Mouse (Mus musculus): ENCODE results near the gene Smim12. TPM values are rescaled to one million over a fixed set of nuclear protein-coding genes. Genes with fewer than 3 reads are reported as not detected.

Smim12 gene
- 29.1 and 33.0 TPM in 2 replicates for polyA plus RNA-seq (2015; fragmentation: Nextera tagmentation; extraction: Ambion mirVana)

GRCm38 (mm10) chr4:127243552-127243951, at the start of gene Smim12:
Gene Smim12, plus strand, starts transcription at chr4:127243784.
- WGBS (ENCODE audit: insufficient replicate concordance) = 0% methylated on average over 29 of the region's 29 CpGs
- Histone ChIP-seq H3K9me3 (replicated peaks) (no peaks in the 10 kb centered on the region), H3K9ac (peak within 1 kb of the TSS; percentile 93), H3K27ac (peak within 1 kb of the TSS; percentile 36; the same call in 1 of the 2 replicates), H3K27me3 (peaks cover 13% of the 10 kb centered on the region), H3K4me1 (replicated peaks) (peaks cover 19% of the 10 kb centered on the region), H3K36me3 (peaks cover 18% of the 10 kb centered on the region), H3K4me2 (peak within 1 kb of the TSS; percentile 87), H3K4me3 (replicated peaks) (peak within 1 kb of the TSS; percentile 90)
- ATAC-seq (ENCODE audit: low read depth) (peak; percentile 99), DNase-seq (peak; percentile 96)

- H3K4me3 ChIP-seq (replicated peaks) = no peak overlapping the region
- WGBS (ENCODE audit: insufficient replicate concordance) = 80% methylated on average over 25 of the region's 25 CpGs
- H3K4me2 ChIP-seq = no peak overlapping the region
- no peak overlapping the region for H3K27ac ChIP-seq
- no peaks in the 10 kb centered on the region for H3K36me3 ChIP-seq
- no peak for DNase-seq
- H3K4me1 ChIP-seq (replicated peaks) = no peaks in the 10 kb centered on the region
- H3K9me3 ChIP-seq (replicated peaks) = no peaks in the 10 kb centered on the region
- H3K27me3 ChIP-seq = no peaks in the 10 kb centered on the region
- no peak overlapping the region for H3K9ac ChIP-seq
- no peak for ATAC-seq (ENCODE audit: low read depth)
Observed at GRCm38 (mm10) chr4:127194477-127195269, 48.9 kb upstream of the Smim12 start.

- WGBS (ENCODE audit: insufficient replicate concordance) = 39% methylated on average over 6 of the region's 6 CpGs
- no peak overlapping the region for H3K27ac ChIP-seq
Observed at GRCm38 (mm10) chr4:127198609-127199008, 45.0 kb upstream of the Smim12 start.

GRCm38 (mm10) chr4:127199406-127199805, 44.2 kb upstream of the Smim12 start:
- no peaks in the 10 kb centered on the region for H3K4me1 ChIP-seq (replicated peaks)
- DNase-seq (no peak), ATAC-seq (ENCODE audit: low read depth) (no peak)
- H3K9me3 ChIP-seq (replicated peaks) = no peaks in the 10 kb centered on the region
- H3K27me3 ChIP-seq = no peaks in the 10 kb centered on the region
- no peak overlapping the region for H3K4me2 ChIP-seq
- 52% methylated on average over 12 of the region's 12 CpGs for WGBS (ENCODE audit: insufficient replicate concordance)
- H3K36me3 ChIP-seq = no peaks in the 10 kb centered on the region
- H3K4me3 ChIP-seq (replicated peaks) = no peak overlapping the region
- H3K27ac ChIP-seq = no peak overlapping the region
- no peak overlapping the region for H3K9ac ChIP-seq

More at GRCm38 (mm10) chr4:127198609-127199008, 45.0 kb upstream of the Smim12 start:
- H3K4me3 ChIP-seq (replicated peaks) = no peak overlapping the region
- no peaks in the 10 kb centered on the region for H3K4me1 ChIP-seq (replicated peaks)
- no peaks in the 10 kb centered on the region for H3K36me3 ChIP-seq
- no peaks in the 10 kb centered on the region for H3K9me3 ChIP-seq (replicated peaks)
- ATAC-seq (ENCODE audit: low read depth) = no peak
- no peak overlapping the region for H3K4me2 ChIP-seq
- no peaks in the 10 kb centered on the region for H3K27me3 ChIP-seq
- H3K9ac ChIP-seq = no peak overlapping the region
- no peak for DNase-seq

- WGBS (ENCODE audit: insufficient replicate concordance) = 70% methylated on average over 12 of the region's 12 CpGs
Observed at GRCm38 (mm10) chr4:127200164-127200722, 43.3 kb upstream of the Smim12 start.

GRCm38 (mm10) chr4:127200769-127201617, 42.6 kb upstream of the Smim12 start:
- ATAC-seq (ENCODE audit: low read depth) = no peak
- 55% methylated on average over 13 of the region's 13 CpGs for WGBS (ENCODE audit: insufficient replicate concordance)
- no peaks in the 10 kb centered on the region for H3K4me1 ChIP-seq (replicated peaks)
- H3K27ac ChIP-seq = no peak overlapping the region
- H3K9me3 ChIP-seq (replicated peaks) = no peaks in the 10 kb centered on the region
- H3K36me3 ChIP-seq = no peaks in the 10 kb centered on the region
- no peak overlapping the region for H3K9ac ChIP-seq
- no peak overlapping the region for H3K4me3 ChIP-seq (replicated peaks)
- no peaks in the 10 kb centered on the region for H3K27me3 ChIP-seq
- no peak for DNase-seq
- no peak overlapping the region for H3K4me2 ChIP-seq

More at GRCm38 (mm10) chr4:127200164-127200722, 43.3 kb upstream of the Smim12 start:
- no peak for DNase-seq
- no peak overlapping the region for H3K27ac ChIP-seq
- no peaks in the 10 kb centered on the region for H3K36me3 ChIP-seq
- H3K9ac ChIP-seq = no peak overlapping the region
- no peaks in the 10 kb centered on the region for H3K27me3 ChIP-seq
- no peaks in the 10 kb centered on the region for H3K9me3 ChIP-seq (replicated peaks)
- no peak overlapping the region for H3K4me2 ChIP-seq
- no peaks in the 10 kb centered on the region for H3K4me1 ChIP-seq (replicated peaks)
- H3K4me3 ChIP-seq (replicated peaks) = no peak overlapping the region
- ATAC-seq (ENCODE audit: low read depth) = no peak

- no peaks in the 10 kb centered on the region for H3K36me3 ChIP-seq
- no peak overlapping the region for H3K9ac ChIP-seq
- H3K4me2 ChIP-seq = no peak overlapping the region
- WGBS (ENCODE audit: insufficient replicate concordance) = no CpG with 5 or more reads among the region's 1 CpGs
- no peak overlapping the region for H3K27ac ChIP-seq
- DNase-seq (no peak), ATAC-seq (ENCODE audit: low read depth) (no peak)
- no peaks in the 10 kb centered on the region for H3K4me1 ChIP-seq (replicated peaks)
- no peaks in the 10 kb centered on the region for H3K27me3 ChIP-seq
- no peak overlapping the region for H3K4me3 ChIP-seq (replicated peaks)
- H3K9me3 ChIP-seq (replicated peaks) = no peaks in the 10 kb centered on the region
Observed at GRCm38 (mm10) chr4:127203081-127203480, 40.5 kb upstream of the Smim12 start.

GRCm38 (mm10) chr4:127211318-127211717, 32.3 kb upstream of the Smim12 start:
- no peak for ATAC-seq (ENCODE audit: low read depth)
- 67% methylated on average over 9 of the region's 9 CpGs for WGBS (ENCODE audit: insufficient replicate concordance)
- DNase-seq = no peak

GRCm38 (mm10) chr4:127214510-127214909, 29.1 kb upstream of the Smim12 start:
- H3K36me3 ChIP-seq = no peaks in the 10 kb centered on the region
- H3K27ac ChIP-seq = no peak overlapping the region
- WGBS (ENCODE audit: insufficient replicate concordance) = 21% methylated on average over 28 of the region's 28 CpGs
- H3K9me3 ChIP-seq (replicated peaks) = no peaks in the 10 kb centered on the region
- no peaks in the 10 kb centered on the region for H3K4me1 ChIP-seq (replicated peaks)
- H3K4me3 ChIP-seq (replicated peaks) = no peak overlapping the region
- H3K27me3 ChIP-seq = peaks cover 31% of the 10 kb centered on the region
- DNase-seq = no peak
- no peak for ATAC-seq (ENCODE audit: low read depth)
- H3K4me2 ChIP-seq = no peak overlapping the region
- no peak overlapping the region for H3K9ac ChIP-seq

More at GRCm38 (mm10) chr4:127211318-127211717, 32.3 kb upstream of the Smim12 start:
- no peaks in the 10 kb centered on the region for H3K4me1 ChIP-seq (replicated peaks)
- H3K27ac ChIP-seq = no peak overlapping the region
- H3K27me3 ChIP-seq = peaks cover 26% of the 10 kb centered on the region
- H3K4me2 ChIP-seq = no peak overlapping the region
- H3K9me3 ChIP-seq (replicated peaks) = no peaks in the 10 kb centered on the region
- no peaks in the 10 kb centered on the region for H3K36me3 ChIP-seq
- H3K4me3 ChIP-seq (replicated peaks) = no peak overlapping the region
- H3K9ac ChIP-seq = no peak overlapping the region

- H3K9me3 ChIP-seq (replicated peaks) = no peaks in the 10 kb centered on the region
- no peak overlapping the region for H3K27ac ChIP-seq
- peaks cover 31% of the 10 kb centered on the region for H3K27me3 ChIP-seq
- H3K4me3 ChIP-seq (replicated peaks) = no peak overlapping the region
- no peak for ATAC-seq (ENCODE audit: low read depth)
- 43% methylated on average over 11 of the region's 11 CpGs for WGBS (ENCODE audit: insufficient replicate concordance)
- no peak overlapping the region for H3K9ac ChIP-seq
- no peak overlapping the region for H3K4me2 ChIP-seq
- H3K4me1 ChIP-seq (replicated peaks) = no peaks in the 10 kb centered on the region
- no peaks in the 10 kb centered on the region for H3K36me3 ChIP-seq
- DNase-seq = no peak
Observed at GRCm38 (mm10) chr4:127215103-127215502, 28.5 kb upstream of the Smim12 start.

GRCm38 (mm10) chr4:127215799-127216198, 27.8 kb upstream of the Smim12 start:
- Histone ChIP-seq H3K9ac (no peak overlapping the region), H3K9me3 (replicated peaks) (no peaks in the 10 kb centered on the region), H3K4me2 (no peak overlapping the region), H3K27ac (no peak overlapping the region), H3K27me3 (peaks cover 31% of the 10 kb centered on the region), H3K36me3 (no peaks in the 10 kb centered on the region), H3K4me3 (replicated peaks) (no peak overlapping the region), H3K4me1 (replicated peaks) (no peaks in the 10 kb centered on the region)
- DNase-seq (no peak), ATAC-seq (ENCODE audit: low read depth) (no peak)
- 42% methylated on average over 4 of the region's 9 CpGs for WGBS (ENCODE audit: insufficient replicate concordance)

Measured in liver, embryonic 13.5 days (tissue).